Mouse (Mus musculus): ENCODE data around the gene Prkaa2. TPM values are rescaled to one million over a fixed set of nuclear protein-coding genes. Genes with fewer than 3 reads are reported as not detected.

The Prkaa2 gene
- total RNA-seq (2022), result 10 to 100 TPM; 28.1 to 33.4 (median 28.7) TPM

GRCm38 (mm10) chr4:105109199-105109989 lies at the start of gene Prkaa2:
TSS of gene Prkaa2 (minus strand) at chr4:105109890.
- peak; percentile 68 for DNase-seq (ENCODE audit: low spot score in 2 of 2)

GRCm38 (mm10) chr4:105159531-105159870 lies 49.8 kb upstream of the Prkaa2 start:
- no peak for DNase-seq (ENCODE audit: low spot score in 2 of 2)

GRCm38 (mm10) chr4:105158651-105159530 lies 49.2 kb upstream of the Prkaa2 start:
- no peak for DNase-seq (ENCODE audit: low spot score in 2 of 2)

- DNase-seq (ENCODE audit: low spot score in 2 of 2), result peak; percentile 40 to 50
Observed at GRCm38 (mm10) chr4:105158169-105158555, 48.5 kb upstream of the Prkaa2 start.

- peak; percentile 67 to 69 for DNase-seq (ENCODE audit: low spot score in 2 of 2)
Observed at GRCm38 (mm10) chr4:105157276-105158168, 47.8 kb upstream of the Prkaa2 start, which contains the start of gene Plpp3. TSS of gene Plpp3 (plus strand) at chr4:105157347.

GRCm38 (mm10) chr4:105156955-105157275 lies 47.2 kb upstream of the Prkaa2 start:
- no peak for DNase-seq (ENCODE audit: low spot score in 2 of 2)

- DNase-seq (ENCODE audit: low spot score in 2 of 2), result no peak
Observed at GRCm38 (mm10) chr4:105156281-105156680, 46.6 kb upstream of the Prkaa2 start.

GRCm38 (mm10) chr4:105153227-105153626 lies 43.5 kb upstream of the Prkaa2 start:
- DNase-seq (ENCODE audit: low spot score in 2 of 2), result no peak

GRCm38 (mm10) chr4:105151911-105152690 lies 42.4 kb upstream of the Prkaa2 start:
- peak; percentile 61 to 63 for DNase-seq (ENCODE audit: low spot score in 2 of 2)

- no peak for DNase-seq (ENCODE audit: low spot score in 2 of 2)
Observed at GRCm38 (mm10) chr4:105149492-105149891, 39.8 kb upstream of the Prkaa2 start.

- no peak for DNase-seq (ENCODE audit: low spot score in 2 of 2)
Observed at GRCm38 (mm10) chr4:105133350-105134050, 23.8 kb upstream of the Prkaa2 start.

- no peak for DNase-seq (ENCODE audit: low spot score in 2 of 2)
Observed at GRCm38 (mm10) chr4:105131756-105132314, 22.1 kb upstream of the Prkaa2 start.

- DNase-seq (ENCODE audit: low spot score in 2 of 2), result no peak
Observed at GRCm38 (mm10) chr4:105129212-105129611, 19.5 kb upstream of the Prkaa2 start.

- peak; percentile 26 to 42 for DNase-seq (ENCODE audit: low spot score in 2 of 2)
Observed at GRCm38 (mm10) chr4:105122429-105122828, 12.7 kb upstream of the Prkaa2 start.

- DNase-seq (ENCODE audit: low spot score in 2 of 2), result peak in 1 of 2 experiments; percentile 47
Observed at GRCm38 (mm10) chr4:105121081-105121480, 11.4 kb upstream of the Prkaa2 start.

- DNase-seq (ENCODE audit: low spot score in 2 of 2), result no peak
Observed at GRCm38 (mm10) chr4:105113468-105113867, 3.8 kb upstream of the Prkaa2 start.

- DNase-seq (ENCODE audit: low spot score in 2 of 2), result no peak
Observed at GRCm38 (mm10) chr4:105113042-105113441, 3.4 kb upstream of the Prkaa2 start.

GRCm38 (mm10) chr4:105111770-105112169 lies 2.1 kb upstream of the Prkaa2 start:
- DNase-seq (ENCODE audit: low spot score in 2 of 2), result no peak

GRCm38 (mm10) chr4:105110684-105111035 lies 970 bp upstream of the Prkaa2 start:
- peak in 1 of 2 experiments; percentile 40 for DNase-seq (ENCODE audit: low spot score in 2 of 2)

Measured in left cerebral cortex, adult 8-10 months (tissue).